In the genomic region with DNA sequence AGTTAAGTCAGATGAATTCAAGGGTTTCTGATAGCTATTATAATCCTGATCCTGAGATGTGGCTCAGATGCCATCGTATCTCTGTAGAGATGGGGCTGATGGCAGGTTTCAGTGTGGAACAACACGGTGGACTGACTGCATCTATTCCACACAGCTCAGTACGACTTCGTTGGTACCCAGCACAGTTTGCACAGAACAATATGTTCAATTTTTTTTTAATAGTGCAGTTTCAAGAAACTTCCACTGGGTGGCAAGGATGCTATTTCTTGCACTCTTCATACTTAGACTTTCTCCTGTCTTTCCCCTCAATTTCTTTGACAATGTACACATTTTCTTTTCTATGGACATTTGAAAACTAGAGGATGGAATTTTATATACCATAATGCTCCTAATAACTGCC, we compare ENCODE assay signal across 8 mouse cellular contexts.
A peak's percentile ranks its signal among the peaks of the same experiment; 100 is the strongest.
DNase-seq lines count a peak whose midpoint lies in the region; TF ChIP-seq lines count a peak whose summit lies in the region.

No protein-coding gene starts in this region.

- no peak overlapping the region for H3K4me3 ChIP-seq in gastrocnemius, adult 2 months

- H3K27ac ChIP-seq in gastrocnemius, adult 2 months = no peak overlapping the region

- TF ChIP-seq CTCF in gastrocnemius, adult 2 months (IDR thresholded peaks at IDR 0.05) = peak; percentile 45; the same call in 1 of the 2 replicates

- DNase-seq in gastrocnemius, adult 2 months = no peak
- DNase-seq in gastrocnemius, postnatal 4 days (ENCODE audit: low spot score in 2 of 2) = no peak
- peak; percentile 10 for DNase-seq in 416B (ENCODE audit: low read depth)
- DNase-seq in cerebellum, postnatal 36 days = peak; percentile 9 to 27
- peak; percentile 1 for DNase-seq in left cerebral cortex, postnatal 4 days
- no peak for DNase-seq in spleen, adult 12 weeks (ENCODE audit: low spot score)
- no peak for DNase-seq in gastrocnemius, adult 8-10 months (ENCODE audit: low spot score in 2 of 2)
- DNase-seq in kidney, postnatal 25 days = no peak

- intact Hi-C loops in gastrocnemius, adult 2 months (cut with DNase I) = no loop called here
- intact Hi-C loops in left cerebral cortex, postnatal 4 days (cut with DNase I) = loop anchor here (5.0 to 10.0 kb wide), 2 partner anchors 1155 to 1397 kb away; no protein-coding TSS in a partner anchor

Comparison
In these comparisons a context has a peak if more than half of its experiments do, and no peak if none do; other contexts are left out.
1. DNase-seq: peak in 416B (single experiment), cerebellum, postnatal 36 days (2 of 2) and left cerebral cortex, postnatal 4 days (single experiment); none in gastrocnemius, adult 2 months (single experiment), gastrocnemius, postnatal 4 days (0 of 2), spleen, adult 12 weeks (single experiment), gastrocnemius, adult 8-10 months (0 of 2) and kidney, postnatal 25 days (0 of 2).